Mouse (Mus musculus) gastrocnemius, postnatal 36 days (tissue): ENCODE results near the gene Gnpnat1. TPM values are rescaled to one million over a fixed set of nuclear protein-coding genes. Genes with fewer than 3 reads are reported as not detected.

Experiments
- microRNA-seq, 2 experiments: library from miRNA; unstranded; fragments of <30 nt; microRNA quantifications; one replicate each; pipeline ENCODE4 v1.2.0; 2021
- total RNA-seq, 2 experiments: library from RNA; stranded (reverse); gene quantifications; 2 replicates each; pipeline ENCODE4 v1.2.3; 2021

The Gnpnat1 gene
- total RNA-seq, 2 experiments from 2014 or later: 8.1 to 11.0 TPM

Small RNA genes within 50 kb of the gene (microRNA-seq; reads per million reads assigned to microRNA genes)
- gene Gm25353: 0 reads per million in 2 experiments

Other genes starting within 250 kb of the Gnpnat1 start
- 1 to 10 TPM; 2.0 to 3.4 TPM for gene Gpr137c, start 185.2 kb downstream of the Gnpnat1 start, total RNA-seq
- 10 to 100 TPM in 1 of 2 experiments, 1 to 10 TPM in 1; 6.9 to 10.2 TPM for gene Txndc16, start 184.6 kb downstream of the Gnpnat1 start, total RNA-seq
- gene Ero1l, start 86.1 kb downstream of the Gnpnat1 start, total RNA-seq: 1 to 10 TPM; 3.7 to 7.3 TPM
- gene Psmc6, start 75.1 kb downstream of the Gnpnat1 start, total RNA-seq: 100 to 1,000 TPM in 1 of 2 experiments, 10 to 100 TPM in 1; 87.4 to 103 TPM
- 10 to 100 TPM; 57.6 to 61.3 TPM for gene Styx, start 53.8 kb downstream of the Gnpnat1 start, total RNA-seq
- 100 to 1,000 TPM; 229 to 231 TPM for gene Fermt2, start 125.2 kb upstream of the Gnpnat1 start, total RNA-seq